Mouse (Mus musculus) bone marrow, adult 2 months (tissue): ENCODE results near the gene Dazap1.

Experiments
- CTCF ChIP-seq: fragments of 200-500 bp; IDR thresholded peaks from 2 replicates; pipeline ENCODE4 v1.5.1; 2011; ENCODE audit warnings: low read length, control low read depth; ENCODE audit not compliant: control insufficient read depth, insufficient read depth
- POLR2A ChIP-seq: fragments of 200-500 bp; IDR thresholded peaks from 2 replicates; pipeline ENCODE4 v1.6.1; 2011; ENCODE audit warnings: low read depth, mild to moderate bottlenecking, control low read depth, low read length, borderline replicate concordance; ENCODE audit not compliant: control insufficient read depth

DNA sequence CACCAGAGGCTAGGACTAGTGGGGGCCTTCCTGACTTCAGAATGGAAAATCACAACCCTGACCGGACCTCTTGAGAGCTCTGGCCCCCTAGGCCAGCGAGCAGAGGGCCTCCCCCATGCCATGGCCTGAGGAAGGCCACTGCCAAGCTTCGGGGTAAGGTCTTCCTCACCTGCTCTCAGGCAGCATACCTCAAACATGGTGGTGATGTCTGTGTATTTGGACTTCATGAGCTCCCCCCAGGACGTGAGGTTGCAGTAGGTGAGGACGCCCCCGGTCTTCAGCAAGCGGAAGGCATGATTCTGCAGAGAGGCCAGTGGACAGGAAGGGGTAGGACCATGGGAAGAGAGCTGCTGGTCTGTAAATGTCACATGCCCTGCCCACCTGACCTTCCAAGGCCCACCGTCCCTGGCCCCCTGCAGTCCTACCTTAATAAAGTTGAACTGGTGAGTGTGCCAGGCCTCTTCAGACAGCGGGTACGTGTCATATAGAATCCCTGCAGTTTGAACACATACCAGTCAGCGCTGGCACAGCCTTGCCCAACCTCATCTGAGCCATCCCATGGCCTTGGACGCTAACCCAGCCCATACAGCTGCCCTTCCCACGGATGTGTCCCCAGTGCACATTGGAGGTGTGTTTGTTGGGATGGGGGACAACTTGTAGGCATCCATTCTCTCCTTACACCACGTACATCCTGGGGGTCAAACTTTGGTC, 2.4 kb upstream of the Dazap1 start:
- no peak for TF ChIP-seq CTCF
- no peak for TF ChIP-seq POLR2A
